Mouse (Mus musculus) ES-E14 (cell line): Measurements from ENCODE around the gene Rtkn2.

Experiments
- HCFC1 ChIP-seq: IDR thresholded peaks from 2 replicates; pipeline ENCODE4 v1.6.1; 2012; ENCODE audit warnings: low read length, inconsistent platforms, borderline replicate concordance; ENCODE audit not compliant: insufficient read depth
- MAFK ChIP-seq: IDR thresholded peaks from 2 replicates; pipeline ENCODE4 v1.6.1; 2014; ENCODE audit warnings: mild to moderate bottlenecking, low read depth, low read length, inconsistent platforms; ENCODE audit not compliant: insufficient read depth
- ZC3H11A ChIP-seq: IDR thresholded peaks from 2 replicates; pipeline ENCODE4 v1.6.1; 2012; ENCODE audit warnings: low read depth, mild to moderate bottlenecking, inconsistent platforms, low read length, borderline replicate concordance
- ZNF384 ChIP-seq: IDR thresholded peaks from 2 replicates; pipeline ENCODE4 v1.6.1; 2012; ENCODE audit warnings: low read depth, low read length, inconsistent platforms

DNA sequence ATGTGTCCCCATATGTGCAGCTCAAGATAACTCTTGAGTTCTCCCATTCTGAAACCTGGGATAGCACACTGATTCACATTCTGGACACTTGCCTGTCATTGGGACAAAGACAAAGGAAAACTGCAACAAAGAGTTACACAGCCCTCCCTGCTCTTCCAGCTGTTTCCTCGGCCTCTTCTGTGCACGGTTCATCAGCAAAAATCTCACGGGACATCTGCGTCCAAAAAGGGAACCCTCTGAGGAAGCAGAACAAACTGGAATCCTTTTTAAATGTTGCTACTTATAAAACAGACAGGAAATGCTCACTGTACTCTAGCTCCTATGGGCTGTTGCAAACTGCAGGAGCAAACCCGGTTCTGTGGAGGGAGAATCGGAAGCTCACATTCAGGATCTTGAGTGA is 13.3 kb upstream of the Rtkn2 start:
- TF ChIP-seq HCFC1 (no peak), MAFK (no peak), ZC3H11A (no peak), ZNF384 (no peak)
